Comparison of ENCODE assay signal across 8 mouse cellular contexts in genomic region chr6:88939281-88940089, GRCm38 (mm10). TPM values are rescaled to one million over a fixed set of nuclear protein-coding genes. Genes with fewer than 3 reads are reported as not detected.
DNase-seq lines count a peak whose midpoint lies in the region; ATAC-seq and TF ChIP-seq lines count a peak whose summit lies in the region.

No protein-coding gene starts in this region.

- DNase-seq in left cerebral cortex, adult 18-20 months (ENCODE audit: low spot score in 2 of 2), result peak; percentile 48 to 75
- DNase-seq in left cerebral cortex, postnatal 4 days, result no peak
- DNase-seq in kidney, postnatal 10 days, result no peak
- DNase-seq in urinary bladder, postnatal 25 days (ENCODE audit: low spot score), result no peak
- DNase-seq in testis, postnatal 14 days (ENCODE audit: low spot score), result no peak

- no peak for TF ChIP-seq CTCF in embryonic fibroblast, embryonic 13.5 days (IDR thresholded peaks at IDR 0.05; ENCODE audit: borderline replicate concordance, insufficient read depth, low read length)

- H3K9me3 ChIP-seq in hindbrain, embryonic 13.5 days, result no peaks in the 10 kb centered on the region
- H3K9me3 ChIP-seq in neural tube, embryonic 15.5 days (replicated peaks), result no peaks in the 10 kb centered on the region

- WGBS in hindbrain, embryonic 13.5 days, result 28% methylated on average over 12 of the region's 12 CpGs
- WGBS in neural tube, embryonic 15.5 days, result 35% methylated on average over 12 of the region's 12 CpGs

- no peak overlapping the region for H3K4me3 ChIP-seq in embryonic fibroblast, embryonic 13.5 days (ENCODE audit: insufficient read depth, low read length)
- H3K4me3 ChIP-seq in hindbrain, embryonic 13.5 days, result no peak overlapping the region
- no peak overlapping the region for H3K4me3 ChIP-seq in neural tube, embryonic 15.5 days (replicated peaks)

- H3K4me1 ChIP-seq in embryonic fibroblast, embryonic 13.5 days (ENCODE audit: control insufficient read depth, insufficient read depth, low read length), result peaks cover 26% of the 10 kb centered on the region
- peaks cover 93% of the 10 kb centered on the region for H3K4me1 ChIP-seq in hindbrain, embryonic 13.5 days (replicated peaks)
- H3K4me1 ChIP-seq in neural tube, embryonic 15.5 days, result peaks cover 83% of the 10 kb centered on the region

- H3K9ac ChIP-seq in hindbrain, embryonic 13.5 days, result peak overlapping the region; percentile 43; the same call in 1 of the 2 replicates
- no peak overlapping the region for H3K9ac ChIP-seq in neural tube, embryonic 15.5 days (replicated peaks)

- TF ChIP-seq POLR2A in embryonic fibroblast, embryonic 13.5 days (IDR thresholded peaks at IDR 0.05; ENCODE audit: low read depth, low read length), result no peak

- peak overlapping the region; percentile 84 for H3K27ac ChIP-seq in embryonic fibroblast, embryonic 13.5 days (ENCODE audit: insufficient read depth, low read length)
- H3K27ac ChIP-seq in hindbrain, embryonic 13.5 days, result peak overlapping the region; percentile 91
- H3K27ac ChIP-seq in neural tube, embryonic 15.5 days (replicated peaks), result peak overlapping the region; percentile 64

- H3K4me2 ChIP-seq in hindbrain, embryonic 13.5 days, result no peak overlapping the region
- no peak overlapping the region for H3K4me2 ChIP-seq in neural tube, embryonic 15.5 days

- no peaks in the 10 kb centered on the region for H3K36me3 ChIP-seq in hindbrain, embryonic 13.5 days
- no peaks in the 10 kb centered on the region for H3K36me3 ChIP-seq in neural tube, embryonic 15.5 days

- H3K27me3 ChIP-seq in hindbrain, embryonic 13.5 days, result no peaks in the 10 kb centered on the region
- H3K27me3 ChIP-seq in neural tube, embryonic 15.5 days (replicated peaks), result no peaks in the 10 kb centered on the region

- intact Hi-C loops in left cerebral cortex, postnatal 4 days (cut with DNase I), result loop anchor here (10.0 kb wide), 2 partner anchors 95 to 615 kb away; no protein-coding TSS in a partner anchor

- no peak for ATAC-seq in hindbrain, embryonic 13.5 days (ENCODE audit: low FRiP score)
- ATAC-seq in neural tube, embryonic 15.5 days (ENCODE audit: low FRiP score), result no peak

RNA-seq across cellular contexts. Expression of gene Tpra1, which starts 37.4 kb away (rescaled TPM):
- 10 to 100 TPM; 45.5 to 47.2 TPM for total RNA-seq in left cerebral cortex, adult 18-20 months (2021)
- 10 to 100 TPM; 37.2 to 41.2 TPM for total RNA-seq in left cerebral cortex, postnatal 4 days (2021)
- polyA plus RNA-seq in embryonic fibroblast, embryonic 13.5 days (2011; ENCODE audit: insufficient read length, low read depth, missing spikeins), result 29.2 and 31.0 TPM in 2 replicates
- 73.6 and 78.8 TPM in 2 replicates for polyA plus RNA-seq in hindbrain, embryonic 13.5 days (2015; fragmentation: Nextera tagmentation; extraction: Ambion mirVana)
- polyA plus RNA-seq in neural tube, embryonic 15.5 days (2015; fragmentation: Nextera tagmentation; extraction: Ambion mirVana), result 88.1 and 91.7 TPM in 2 replicates

RNA-seq across cellular contexts. Expression of gene Mcm2, which starts 40.9 kb away (rescaled TPM):
- 1 to 10 TPM; 3.7 to 6.8 TPM for total RNA-seq in left cerebral cortex, adult 18-20 months (2021)
- total RNA-seq in left cerebral cortex, postnatal 4 days (2021), result 10 to 100 TPM; 12.5 to 14.3 TPM
- polyA plus RNA-seq in embryonic fibroblast, embryonic 13.5 days (2011; ENCODE audit: insufficient read length, low read depth, missing spikeins), result 31.6 and 42.3 TPM in 2 replicates
- polyA plus RNA-seq in hindbrain, embryonic 13.5 days (2015; fragmentation: Nextera tagmentation; extraction: Ambion mirVana), result 43.0 and 43.7 TPM in 2 replicates
- 20.5 and 52.5 TPM in 2 replicates for polyA plus RNA-seq in neural tube, embryonic 15.5 days (2015; fragmentation: Nextera tagmentation; extraction: Ambion mirVana)

Comparison
In these comparisons a context has a peak if more than half of its experiments do, and no peak if none do; other contexts are left out.
1. DNase-seq: peak in left cerebral cortex, adult 18-20 months (2 of 2); none in left cerebral cortex, postnatal 4 days (single experiment), kidney, postnatal 10 days (single experiment), urinary bladder, postnatal 25 days (single experiment) and testis, postnatal 14 days (single experiment).
2. Peak in every context shown above with its lines, with median percentiles within 50 percentile points of each other: H3K27ac ChIP-seq.